Mouse (Mus musculus): ENCODE measurements around the gene Unc119. TPM values are rescaled to one million over a fixed set of nuclear protein-coding genes. Genes with fewer than 3 reads are reported as not detected.

Unc119 gene
- polyA plus RNA-seq, 1 experiment from 2014 or later: 27.4 TPM

- Histone ChIP-seq H3K4me1 (replicated peaks) (peaks cover 10% of the 10 kb centered on the region; the same call in 1 of the 2 replicates), H3K9ac (no peak overlapping the region), H3K27me3 (no peaks in the 10 kb centered on the region), H3K36me3 (replicated peaks) (no peaks in the 10 kb centered on the region), H3K27ac (replicated peaks) (no peak overlapping the region), H3K9me3 (replicated peaks) (no peaks in the 10 kb centered on the region), H3K4me3 (replicated peaks) (no peak overlapping the region), H3K4me2 (peak overlapping the region; percentile 20)
- WGBS (ENCODE audit: insufficient replicate concordance): 17% methylated on average over 18 of the region's 18 CpGs
- ATAC-seq (ENCODE audit: insufficient read depth): no peak
These were observed 54.1 kb downstream of the Unc119 start for GRCm38 (mm10) chr11:78397397-78397796.

GRCm38 (mm10) chr11:78398212-78398611, 54.9 kb downstream of the Unc119 start:
- no peaks in the 10 kb centered on the region for H3K9me3 ChIP-seq (replicated peaks)
- peaks cover 2% of the 10 kb centered on the region; the same call in 1 of the 2 replicates for H3K27me3 ChIP-seq
- H3K36me3 ChIP-seq (replicated peaks): no peaks in the 10 kb centered on the region
- peaks cover 10% of the 10 kb centered on the region; the same call in 1 of the 2 replicates for H3K4me1 ChIP-seq (replicated peaks)
- no peak overlapping the region for H3K4me2 ChIP-seq
- H3K27ac ChIP-seq (replicated peaks): no peak overlapping the region
- ATAC-seq (ENCODE audit: insufficient read depth): no peak
- H3K4me3 ChIP-seq (replicated peaks): no peak overlapping the region
- no peak overlapping the region for H3K9ac ChIP-seq
- WGBS (ENCODE audit: insufficient replicate concordance): 64% methylated on average over 6 of the region's 6 CpGs

Other genes with a start within 250 kb of the Unc119 start
- gene Fam222b, start 248.8 kb upstream of the Unc119 start, polyA plus RNA-seq (2015; fragmentation: Nextera tagmentation; extraction: Ambion mirVana): 4.2 and 4.3 TPM in 2 replicates
- 27.5 and 32.4 TPM in 2 replicates for gene Traf4, start 177.9 kb upstream of the Unc119 start, polyA plus RNA-seq (2015; fragmentation: Nextera tagmentation; extraction: Ambion mirVana)
- 8.1 and 11.4 TPM in 2 replicates for gene Nek8, start 166.8 kb upstream of the Unc119 start, polyA plus RNA-seq (2015; fragmentation: Nextera tagmentation; extraction: Ambion mirVana)
- 43.3 and 44.5 TPM in 2 replicates for gene Tlcd1, start 166.8 kb upstream of the Unc119 start, polyA plus RNA-seq (2015; fragmentation: Nextera tagmentation; extraction: Ambion mirVana)
- gene Rpl23a, start 159.9 kb upstream of the Unc119 start, polyA plus RNA-seq (2015; fragmentation: Nextera tagmentation; extraction: Ambion mirVana): 569 and 671 TPM in 2 replicates
- gene Rab34, start 155.1 kb upstream of the Unc119 start, polyA plus RNA-seq (2015; fragmentation: Nextera tagmentation; extraction: Ambion mirVana): 15.2 and 16.3 TPM in 2 replicates
- 0.24 and 0.55 TPM in 2 replicates for gene Proca1, start 150.1 kb upstream of the Unc119 start, polyA plus RNA-seq (2015; fragmentation: Nextera tagmentation; extraction: Ambion mirVana)
- 29.0 and 33.7 TPM in 2 replicates for gene Sdf2, start 97.7 kb upstream of the Unc119 start, polyA plus RNA-seq (2015; fragmentation: Nextera tagmentation; extraction: Ambion mirVana)
- gene Supt6, start 97.5 kb upstream of the Unc119 start, polyA plus RNA-seq (2015; fragmentation: Nextera tagmentation; extraction: Ambion mirVana): 9.5 and 9.8 TPM in 2 replicates
- gene 2610507B11Rik, start 81.7 kb upstream of the Unc119 start, polyA plus RNA-seq (2015; fragmentation: Nextera tagmentation; extraction: Ambion mirVana): 24.8 and 28.4 TPM in 2 replicates
- gene BC030499, start 52.6 kb upstream of the Unc119 start, polyA plus RNA-seq (2015; fragmentation: Nextera tagmentation; extraction: Ambion mirVana): 0.22 TPM in 1 of 2 replicates, not detected in the other
- gene Spag5, start 42.0 kb upstream of the Unc119 start, polyA plus RNA-seq (2015; fragmentation: Nextera tagmentation; extraction: Ambion mirVana): 34.8 and 35.0 TPM in 2 replicates
- 10.5 and 13.3 TPM in 2 replicates for gene Aldoc, start 20.5 kb upstream of the Unc119 start, polyA plus RNA-seq (2015; fragmentation: Nextera tagmentation; extraction: Ambion mirVana)
- gene Pigs, start 15.1 kb upstream of the Unc119 start, polyA plus RNA-seq (2015; fragmentation: Nextera tagmentation; extraction: Ambion mirVana): 31.1 and 33.3 TPM in 2 replicates
- gene Foxn1, start 43.1 kb downstream of the Unc119 start, polyA plus RNA-seq (2015; fragmentation: Nextera tagmentation; extraction: Ambion mirVana): not detected in 2 replicates
- 0.05 TPM in 1 of 2 replicates, not detected in the other for gene Slc13a2, start 78.7 kb downstream of the Unc119 start, polyA plus RNA-seq (2015; fragmentation: Nextera tagmentation; extraction: Ambion mirVana)
- 6.5 and 7.8 TPM in 2 replicates for gene Slc46a1, start 122.2 kb downstream of the Unc119 start, polyA plus RNA-seq (2015; fragmentation: Nextera tagmentation; extraction: Ambion mirVana)
- gene Sarm1, start 154.3 kb downstream of the Unc119 start, polyA plus RNA-seq (2015; fragmentation: Nextera tagmentation; extraction: Ambion mirVana): 0.17 and 0.20 TPM in 2 replicates
- 675 and 834 TPM in 2 replicates for gene Vtn, start 155.6 kb downstream of the Unc119 start, polyA plus RNA-seq (2015; fragmentation: Nextera tagmentation; extraction: Ambion mirVana)
- gene Sebox, start 160.0 kb downstream of the Unc119 start, polyA plus RNA-seq (2015; fragmentation: Nextera tagmentation; extraction: Ambion mirVana): 0.25 and 0.29 TPM in 2 replicates
- 20.0 and 20.4 TPM in 2 replicates for gene Tmem199, start 168.7 kb downstream of the Unc119 start, polyA plus RNA-seq (2015; fragmentation: Nextera tagmentation; extraction: Ambion mirVana)
- gene Poldip2, start 168.7 kb downstream of the Unc119 start, polyA plus RNA-seq (2015; fragmentation: Nextera tagmentation; extraction: Ambion mirVana): 61.4 and 66.3 TPM in 2 replicates
- gene Tnfaip1, start 192.8 kb downstream of the Unc119 start, polyA plus RNA-seq (2015; fragmentation: Nextera tagmentation; extraction: Ambion mirVana): 14.9 and 17.1 TPM in 2 replicates
- gene Ift20, start 192.9 kb downstream of the Unc119 start, polyA plus RNA-seq (2015; fragmentation: Nextera tagmentation; extraction: Ambion mirVana): 57.7 and 66.1 TPM in 2 replicates
- 101 and 112 TPM in 2 replicates for gene Tmem97, start 207.3 kb downstream of the Unc119 start, polyA plus RNA-seq (2015; fragmentation: Nextera tagmentation; extraction: Ambion mirVana)

Data from liver, embryonic 15.5 days (tissue).